Mouse (Mus musculus) liver, embryonic 14.5 days (tissue): ENCODE results near the gene Stat5b. TPM values are rescaled to one million over a fixed set of nuclear protein-coding genes. Genes with fewer than 3 reads are reported as not detected.

Source experiments
- ATAC-seq: fragments of 200-750 bp; cut with Nextera tagmentation; 2 replicates; pipeline ENCODE4 v1.8.0; 2017; ENCODE audit warnings: moderate number of reproducible peaks, mild to moderate bottlenecking, moderate library complexity; ENCODE audit not compliant: insufficient read depth
- DNase-seq, 3 experiments: peaks; one replicate each; pipeline ENCODE4 v3.0.0-alpha.2; 2012 to 2013; ENCODE audit warnings: low read depth in 3 of 3, low spot score in 3 of 3
- H3K27ac ChIP-seq: fragments of 300-500 bp; sonication (generic); 2 replicates; pipeline ENCODE4 v1.5.1; 2014; ENCODE audit warnings: moderate library complexity, mild to moderate bottlenecking, control low read depth, inconsistent platforms
- H3K27me3 ChIP-seq: fragments of 300-500 bp; sonication (generic); 2 replicates; pipeline ENCODE4 v1.6.1; 2014; ENCODE audit warnings: mild to moderate bottlenecking, low read length, moderate library complexity; ENCODE audit not compliant: control insufficient read depth, insufficient read depth
- H3K36me3 ChIP-seq: fragments of 300-500 bp; sonication (generic); replicated peaks from 2 replicates; pipeline ENCODE4 v1.6.1; 2014; ENCODE audit warnings: low read depth; ENCODE audit not compliant: control insufficient read depth, insufficient read depth
- H3K4me1 ChIP-seq, 2 experiments: fragments of 200-500 bp in 1 of 2; fragments of 300-500 bp in 1 of 2; sonication (generic) in 1 of 2; replicated peaks; 2 replicates each; pipeline ENCODE4 v1.6.1; 2012 to 2014; ENCODE audit warnings: antibody characterized with exemption in 1 of 2, inconsistent platforms in 1 of 2, low read length in 1 of 2; ENCODE audit not compliant: control insufficient read depth in 2 of 2, insufficient read depth in 2 of 2
- H3K4me2 ChIP-seq: fragments of 300-500 bp; sonication (generic); 2 replicates; pipeline ENCODE4 v1.6.1; 2014; ENCODE audit warnings: low read depth, mild to moderate bottlenecking, control low read depth, moderate library complexity
- H3K4me3 ChIP-seq, 2 experiments: fragments of 200-500 bp in 1 of 2; fragments of 300-500 bp in 1 of 2; sonication (generic) in 1 of 2; 2 replicates each; pipeline ENCODE4 v1.5.1; 2012 to 2014; ENCODE audit warnings: low read depth in 2 of 2, low read length in 2 of 2, mild to moderate bottlenecking in 2 of 2, control low read depth in 1 of 2, inconsistent platforms in 1 of 2, moderate library complexity in 1 of 2; ENCODE audit not compliant: insufficient read depth in 1 of 2
- H3K9ac ChIP-seq: fragments of 300-500 bp; sonication (generic); replicated peaks from 2 replicates; pipeline ENCODE4 v1.6.1; 2014; ENCODE audit warnings: mild to moderate bottlenecking, control low read depth, moderate library complexity
- H3K9me3 ChIP-seq: fragments of 300-500 bp; sonication (generic); 2 replicates; pipeline ENCODE4 v1.6.1; 2016; ENCODE audit warnings: low read length, mixed read lengths; ENCODE audit not compliant: control insufficient read depth
- CTCF ChIP-seq: IDR thresholded peaks from 2 replicates; pipeline ENCODE4 v1.5.1; 2016; ENCODE audit warnings: antibody characterized with exemption, low read depth, control low read depth
- EP300 ChIP-seq: IDR thresholded peaks from 2 replicates; pipeline ENCODE4 v1.6.1; 2016; ENCODE audit warnings: antibody characterized with exemption, low read depth
- WGBS: fragments of 180-500 bp; shearing (Covaris S2); extraction: QIAGEN DNeasy Blood & Tissue Kit; methylation state at CpG from one replicate; pipeline ENCODE4 v1.1.7; 2014; ENCODE audit not compliant: insufficient replicate concordance; 5-methylcytosine and 5-hydroxymethylcytosine counted together
- polyA plus RNA-seq, 2 experiments: library from polyadenylated mRNA; depleted of rRNA in 1 of 2; stranded (reverse) in 1 of 2; unstranded in 1 of 2; fragments of >200 nt; fragmentation: Nextera tagmentation in 1 of 2; extraction: Ambion mirVana in 1 of 2; gene quantifications; 2 replicates each; pipeline versions ENCODE4 v1.2.1 to v1.2.3; 2012 to 2014

Stat5b gene
- polyA plus RNA-seq, 2 experiments, result 12.4 to 16.4 TPM

DNA sequence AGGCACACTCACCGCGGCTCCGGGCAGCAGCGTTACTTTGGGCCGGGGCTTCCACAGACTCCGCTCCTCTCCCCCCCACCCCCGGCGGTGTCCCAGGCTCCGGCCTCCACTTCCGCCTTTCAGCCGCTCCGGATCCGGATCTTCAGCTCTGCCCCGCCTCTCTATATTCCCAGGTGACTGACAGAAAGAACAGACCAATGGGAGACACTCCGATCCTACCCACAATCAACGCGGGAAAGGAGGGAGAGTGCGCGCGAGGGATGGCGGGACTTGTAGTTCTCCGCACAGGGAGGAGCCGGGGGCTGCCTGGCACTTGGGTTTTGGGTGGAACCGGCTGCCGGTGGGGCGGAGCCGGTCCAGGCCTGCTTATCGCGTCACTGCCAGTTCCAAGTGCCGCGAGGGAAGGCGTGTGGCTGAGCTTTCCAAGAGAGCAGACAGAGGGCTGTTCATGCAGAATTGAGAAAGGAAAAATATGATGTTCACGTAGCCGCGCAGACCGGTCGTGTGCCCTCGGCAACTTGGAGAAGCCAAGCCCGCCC, 112.4 kb downstream of the Stat5b start, which contains the start of gene Rab5c:
Rab5c (minus strand) TSS at position 150 of the 539 bp plus-strand sequence.
- ATAC-seq (peak; percentile 96), DNase-seq (peak; percentile 100)
- Histone ChIP-seq H3K4me3 (peak within 1 kb of the TSS; percentile 87 to 100), H3K27me3 (no peaks in the 10 kb centered on the region), H3K36me3 (peaks cover 11% of the 10 kb centered on the region), H3K4me2 (peak within 1 kb of the TSS; percentile 96), H3K27ac (peak within 1 kb of the TSS; percentile 79), H3K4me1 (peaks cover 22 to 32% of the 10 kb centered on the region in 2 experiments), H3K9ac (peak within 1 kb of the TSS; percentile 100), H3K9me3 (no peaks in the 10 kb centered on the region)
- TF ChIP-seq EP300 (peak; percentile 70), CTCF (peak; percentile 35)
- WGBS, result under 1% methylated on average over 39 of the region's 39 CpGs

DNA sequence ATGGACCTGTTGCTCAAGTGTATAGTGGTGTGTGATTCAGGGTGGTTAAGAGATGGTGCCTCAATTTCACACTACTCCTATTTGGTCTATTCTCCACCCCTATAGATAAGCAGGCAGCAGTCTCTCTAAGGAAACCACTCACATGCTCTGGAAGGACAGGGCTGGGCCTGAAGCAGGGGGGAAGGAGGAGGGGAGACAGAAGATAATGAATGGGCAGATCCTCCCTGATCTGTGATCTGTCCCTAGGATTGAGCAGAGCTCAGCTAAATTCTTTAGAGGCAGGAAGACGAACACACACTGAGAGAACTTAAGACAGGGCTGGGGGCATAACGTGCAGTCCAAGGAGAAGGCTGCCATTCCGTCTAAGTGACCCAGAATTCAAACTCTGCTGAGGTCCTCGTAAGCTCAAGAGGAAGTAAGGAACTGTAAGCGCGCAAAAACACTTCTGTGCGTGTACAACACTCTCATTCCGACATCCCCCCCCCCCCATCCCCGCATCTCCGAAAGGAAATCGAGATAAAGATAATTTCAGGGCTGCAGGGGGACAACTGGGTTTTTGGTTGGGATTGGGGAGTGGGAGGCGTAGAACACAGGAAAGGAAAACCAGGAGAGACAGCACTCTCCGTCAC, 113.3 kb downstream of the Stat5b start:
- Histone ChIP-seq H3K9ac (peak overlapping the region; percentile 100), H3K4me2 (peak overlapping the region; percentile 96), H3K4me3 (peak overlapping the region; percentile 87 to 100), H3K27ac (peak overlapping the region; percentile 79), H3K27me3 (no peaks in the 10 kb centered on the region), H3K4me1 (peaks cover 22 to 32% of the 10 kb centered on the region in 2 experiments), H3K9me3 (no peaks in the 10 kb centered on the region), H3K36me3 (peaks cover 17% of the 10 kb centered on the region)
- WGBS, result under 1% methylated on average over 13 of the region's 13 CpGs
- DNase-seq, result peak; percentile 75 to 77 (median 75)
- ATAC-seq, result peak; percentile 57
- TF ChIP-seq EP300 (peak; percentile 46; the same call in 1 of the 2 replicates), CTCF (no peak)

DNA sequence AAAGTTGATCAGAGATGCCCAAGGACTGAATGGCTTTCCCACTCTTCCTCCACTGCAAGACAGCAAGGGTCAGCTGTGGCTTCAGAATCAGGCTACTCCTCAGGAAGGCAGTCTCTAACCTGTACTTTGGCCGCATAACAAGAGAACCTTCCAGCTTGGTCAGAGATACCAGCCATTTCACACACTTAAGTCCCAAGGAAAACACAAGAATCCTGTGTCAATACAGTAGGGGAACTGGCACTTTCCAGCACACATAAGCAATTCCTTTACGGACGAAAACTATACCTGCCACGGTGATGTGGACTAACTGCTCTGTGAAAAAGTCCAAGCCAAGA, 113.8 kb downstream of the Stat5b start:
- no peaks in the 10 kb centered on the region for H3K27me3 ChIP-seq
- no peak for DNase-seq
- TF ChIP-seq EP300 (no peak), CTCF (no peak)
- peak overlapping the region; percentile 87 to 100 for H3K4me3 ChIP-seq
- H3K9me3 ChIP-seq, result no peaks in the 10 kb centered on the region
- no peak for ATAC-seq
- H3K4me2 ChIP-seq, result peak overlapping the region; percentile 96
- 30% methylated on average over 4 of the region's 4 CpGs for WGBS
- H3K36me3 ChIP-seq, result peaks cover 21% of the 10 kb centered on the region
- peak overlapping the region; percentile 79 for H3K27ac ChIP-seq
- peak overlapping the region; percentile 100 for H3K9ac ChIP-seq
- peaks cover 22 to 34% of the 10 kb centered on the region in 2 experiments for H3K4me1 ChIP-seq

DNA sequence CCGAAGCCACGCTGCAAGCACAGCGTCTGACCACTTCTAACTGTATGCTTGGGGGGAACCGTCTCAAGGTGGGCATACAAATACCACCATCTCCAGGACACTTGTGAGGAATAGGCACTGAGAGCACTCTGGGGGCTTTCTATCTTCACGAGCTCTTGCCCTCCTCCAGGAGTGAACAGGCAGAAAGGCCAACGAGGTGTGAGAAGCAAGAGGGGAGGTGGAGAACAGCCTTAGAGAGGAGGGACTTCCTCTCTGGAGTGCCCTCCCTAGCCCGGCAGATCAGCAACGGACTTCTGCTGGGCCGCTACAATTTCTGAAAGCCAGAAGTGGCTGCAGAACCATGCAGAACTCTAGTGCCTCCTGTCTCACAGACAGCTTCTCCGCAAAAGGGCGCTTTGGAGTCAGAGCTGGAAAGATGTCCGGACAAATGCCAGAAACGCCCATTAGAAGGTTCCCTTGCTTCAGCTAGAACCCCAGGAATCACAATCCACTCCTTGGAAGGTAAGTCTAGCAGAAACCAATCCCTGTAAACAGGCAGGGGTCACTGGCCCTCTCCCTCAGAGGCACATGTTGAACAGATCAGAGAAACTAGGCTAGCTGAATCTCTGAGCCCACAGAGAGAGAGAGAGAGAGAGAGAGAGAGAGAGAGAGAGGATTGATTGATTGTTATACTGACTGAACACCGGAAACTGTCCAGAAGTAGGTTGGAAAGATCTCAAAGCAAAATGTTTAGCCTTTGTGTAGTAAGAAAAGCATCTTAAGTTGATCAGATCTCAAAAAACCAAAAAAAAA, 114.4 kb downstream of the Stat5b start:
- DNase-seq (no peak), ATAC-seq (no peak)
- Histone ChIP-seq H3K27me3 (no peaks in the 10 kb centered on the region), H3K4me3 (peak overlapping the region; percentile 87 to 100), H3K9me3 (no peaks in the 10 kb centered on the region), H3K9ac (peak overlapping the region; percentile 100), H3K36me3 (peaks cover 21% of the 10 kb centered on the region), H3K4me2 (peak overlapping the region; percentile 96), H3K4me1 (peaks cover 22 to 35% of the 10 kb centered on the region in 2 experiments), H3K27ac (peak overlapping the region; percentile 79)
- TF ChIP-seq CTCF, result no peak
- TF ChIP-seq EP300, result no peak
- 19% methylated on average over 14 of the region's 14 CpGs for WGBS
